Mouse (Mus musculus) left cerebral cortex, adult 2 months (tissue): ENCODE measurements around the gene Nell2. TPM values are rescaled to one million over a fixed set of nuclear protein-coding genes. Genes with fewer than 3 reads are reported as not detected.
A peak's percentile ranks its signal among the peaks of the same experiment; 100 is the strongest.

Source experiments
- DNase-seq, 2 experiments: peaks; one replicate each; pipeline ENCODE4 v3.0.0; 2021 to 2022; ENCODE audit warnings: low spot score in 2 of 2, mixed read lengths in 1 of 2; ENCODE audit errors: extremely low spot score in 1 of 2
- H3K27ac ChIP-seq: fragments of 200-600 bp; 2 replicates; pipeline ENCODE4 v1.8.1; 2022
- H3K4me3 ChIP-seq: fragments of 200-600 bp; 2 replicates; pipeline ENCODE4 v1.8.1; 2022
- CTCF ChIP-seq: fragments of 200-600 bp; IDR thresholded peaks from 2 replicates; pipeline ENCODE4 v1.8.1; 2022; ENCODE audit warnings: antibody characterized with exemption, mild to moderate bottlenecking, moderate library complexity
- intact Hi-C: fragments of 180-260 bp; cut with DNase I; formaldehyde crosslinking; loops from one replicate; pipeline ENCODE4 v1.15.1; 2025
- total RNA-seq, 2 experiments: library from RNA; stranded (reverse); gene quantifications; 2 replicates each; pipeline ENCODE4 v1.2.3; 2021

The Nell2 gene
- total RNA-seq, 2 experiments from 2014 or later = 466 to 500 TPM

DNA sequence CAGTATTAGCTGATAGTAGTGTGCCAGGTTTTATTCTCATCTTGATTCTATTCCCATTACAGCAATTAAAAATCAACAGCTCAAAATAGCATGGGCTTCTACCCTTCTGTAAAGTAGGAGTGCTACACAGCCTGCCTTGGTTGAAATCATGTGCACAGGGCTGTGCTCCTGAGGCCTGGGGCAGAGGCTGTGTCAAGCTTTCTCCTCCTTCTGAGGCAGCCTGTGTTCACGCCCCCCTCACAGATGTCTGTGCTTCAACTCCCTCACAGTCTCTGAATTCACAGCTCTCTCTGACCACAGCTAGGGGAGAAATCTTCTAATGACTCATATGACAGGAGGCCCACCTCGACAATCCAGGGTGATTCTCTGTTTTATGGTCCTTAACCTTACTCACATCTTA lies 197.4 kb downstream of the Nell2 start:
- intact Hi-C loops = no loop called here
- TF ChIP-seq CTCF = no peak
- DNase-seq = no peak
- H3K4me3 ChIP-seq = no peak overlapping the region
- H3K27ac ChIP-seq = peak overlapping the region; percentile 57; the same call in 1 of the 2 replicates

DNA sequence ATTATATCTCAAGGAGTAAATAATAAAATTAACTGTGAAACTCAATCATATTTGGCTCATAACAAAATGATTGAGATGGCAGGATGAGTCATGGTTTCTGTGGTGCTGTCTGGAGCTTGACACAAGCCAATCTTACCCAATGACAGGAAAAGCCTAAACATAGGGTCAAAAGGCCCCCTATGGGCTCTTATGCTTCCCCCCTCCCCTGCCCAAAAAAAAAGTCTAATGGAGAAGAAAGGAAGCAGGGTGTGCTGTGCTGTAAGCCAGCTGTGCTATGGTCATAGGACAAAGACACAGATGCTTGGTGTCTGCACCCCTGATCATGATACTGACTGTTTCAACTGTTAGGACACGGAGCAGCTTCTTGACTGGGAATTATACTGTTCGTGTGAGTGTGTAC lies 205.6 kb downstream of the Nell2 start:
- intact Hi-C loops = no loop called here
- Histone ChIP-seq H3K27ac (no peak overlapping the region), H3K4me3 (no peak overlapping the region)
- TF ChIP-seq CTCF = no peak
- no peak for DNase-seq

DNA sequence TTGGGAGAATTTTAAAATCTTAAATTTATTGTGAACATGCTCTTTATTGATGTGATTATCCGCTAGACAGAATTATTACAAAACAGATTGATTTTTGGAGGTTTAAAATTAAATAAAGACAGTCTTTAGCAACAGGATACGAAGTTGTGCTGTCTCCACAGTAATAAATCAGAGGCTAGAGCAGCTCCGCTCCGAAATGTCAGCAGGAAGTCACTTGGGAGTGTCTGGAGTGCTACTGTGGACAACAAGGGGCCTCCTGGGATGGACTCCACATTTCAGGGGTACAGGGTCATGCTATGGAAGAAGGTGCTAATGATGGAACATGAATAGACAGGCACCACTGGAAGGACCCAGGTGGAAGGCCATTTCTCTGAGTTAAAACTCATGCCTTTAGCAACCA lies 211.7 kb downstream of the Nell2 start:
- intact Hi-C loops = no loop called here
- H3K27ac ChIP-seq = no peak overlapping the region
- DNase-seq = no peak
- no peak for TF ChIP-seq CTCF
- no peak overlapping the region for H3K4me3 ChIP-seq

DNA sequence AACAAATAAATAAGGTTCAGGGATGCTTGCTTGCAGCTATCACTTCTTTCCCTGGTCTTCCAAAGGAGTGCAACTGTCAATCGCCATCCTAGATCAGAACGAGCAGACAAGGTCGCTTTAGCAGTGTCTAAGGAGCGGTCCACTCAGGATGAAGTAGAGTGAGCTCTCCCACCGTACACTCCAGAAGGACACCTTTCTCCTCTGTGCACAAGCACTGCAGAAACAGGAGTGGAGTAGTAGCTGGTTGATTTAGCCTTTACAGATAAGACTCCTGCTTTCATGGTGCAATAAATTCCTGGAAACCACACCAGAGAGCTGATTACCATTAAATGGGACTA lies 213.6 kb downstream of the Nell2 start:
- H3K4me3 ChIP-seq = no peak overlapping the region
- H3K27ac ChIP-seq = no peak overlapping the region
- no peak for DNase-seq
- intact Hi-C loops = no loop called here
- TF ChIP-seq CTCF = no peak

DNA sequence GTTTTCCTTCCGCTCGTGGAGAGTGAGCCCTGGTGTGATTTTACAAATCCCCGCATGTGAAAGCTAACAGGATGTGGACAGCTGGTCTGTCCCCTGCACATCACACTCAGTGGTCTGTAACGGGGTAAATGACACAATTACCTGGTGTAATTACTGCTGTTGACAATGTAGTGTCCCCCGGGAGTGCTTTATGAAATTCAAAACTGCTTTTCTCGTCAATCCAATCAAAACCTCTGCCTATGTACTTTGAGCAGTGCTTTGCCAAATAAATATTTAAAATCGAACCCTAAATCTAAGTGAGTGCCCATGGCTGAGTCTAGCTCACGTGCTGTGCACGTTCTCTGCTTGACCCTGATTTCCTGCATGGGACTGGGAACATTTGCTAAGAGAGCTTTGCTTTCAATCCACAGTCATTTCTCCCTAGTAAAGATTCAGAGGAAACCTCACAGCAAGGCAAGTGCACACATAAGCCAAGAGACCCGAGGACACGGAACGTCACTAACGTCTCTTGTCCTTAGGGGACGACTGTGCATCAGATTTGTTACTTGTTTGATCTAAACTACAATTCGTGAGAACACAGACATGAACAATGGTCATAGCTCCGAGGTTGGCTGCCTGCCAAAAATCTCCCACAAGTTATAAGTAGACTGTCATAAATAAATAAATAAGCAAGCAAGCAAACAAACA lies 214.1 kb downstream of the Nell2 start:
- intact Hi-C loops = no loop called here
- peak overlapping the region; percentile 6; the same call in 1 of the 2 replicates for H3K27ac ChIP-seq
- DNase-seq = no peak
- no peak overlapping the region for H3K4me3 ChIP-seq
- no peak for TF ChIP-seq CTCF

DNA sequence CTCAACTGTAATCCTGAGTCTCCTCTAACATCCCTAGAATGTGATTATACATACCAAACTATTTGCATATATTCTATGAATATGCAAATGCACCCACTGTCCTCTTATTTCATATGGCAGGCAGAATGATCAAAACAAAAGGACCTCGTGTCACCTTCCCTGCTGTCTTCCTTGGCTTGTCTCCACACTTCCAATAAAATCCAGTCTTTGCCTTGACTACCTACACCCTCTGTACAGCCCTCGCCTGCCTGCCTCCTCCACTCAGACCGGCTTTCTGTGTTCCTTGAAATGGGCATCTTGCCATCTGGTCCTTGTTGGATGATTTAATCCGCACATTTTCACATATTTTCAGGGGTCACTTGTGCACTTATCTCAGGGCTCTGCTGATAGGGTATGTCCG lies 215.1 kb downstream of the Nell2 start:
- DNase-seq = no peak
- TF ChIP-seq CTCF = no peak
- intact Hi-C loops = no loop called here
- Histone ChIP-seq H3K27ac (no peak overlapping the region; the same call in 1 of the 2 replicates), H3K4me3 (no peak overlapping the region)

DNA sequence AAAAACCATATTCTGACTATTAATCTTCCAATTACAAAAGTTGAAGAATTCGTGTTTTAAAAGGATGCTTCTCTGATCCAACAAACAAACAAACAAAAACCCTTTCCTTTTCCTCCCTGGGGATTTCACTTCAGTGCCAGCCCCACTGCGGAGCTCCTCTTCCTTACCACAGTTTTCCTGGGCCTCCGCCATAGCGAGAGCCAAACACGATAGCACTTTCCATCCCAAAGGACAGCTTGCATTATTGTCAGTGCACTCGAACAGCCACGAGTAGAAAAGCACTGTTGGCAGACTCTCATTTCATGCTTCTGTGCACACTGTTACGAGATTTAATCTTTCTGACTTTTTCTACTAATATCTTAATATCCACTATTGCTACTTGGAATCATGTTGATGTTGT lies 224.3 kb downstream of the Nell2 start:
- no peak overlapping the region for H3K27ac ChIP-seq
- H3K4me3 ChIP-seq = no peak overlapping the region
- intact Hi-C loops = no loop called here
- no peak for DNase-seq
- no peak for TF ChIP-seq CTCF

DNA sequence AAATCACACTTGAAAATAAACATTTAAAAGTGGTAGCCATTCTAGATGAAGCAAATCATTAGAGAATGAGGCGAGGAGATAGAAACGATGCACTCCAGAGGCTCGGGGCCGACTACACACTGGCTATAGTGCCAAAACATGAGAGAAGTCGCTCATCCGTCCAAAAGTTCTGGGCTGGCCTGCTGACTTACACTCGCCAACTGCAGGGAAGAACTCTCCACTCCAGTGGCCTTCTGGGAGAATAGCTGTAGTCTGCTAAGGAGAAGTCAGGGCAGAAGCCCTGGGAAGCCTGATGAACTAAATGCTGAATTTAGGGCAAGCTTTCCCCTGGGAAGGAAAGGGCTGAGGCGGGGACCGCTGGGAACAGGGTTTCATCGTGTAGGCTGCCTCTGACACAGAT lies 231.8 kb downstream of the Nell2 start:
- intact Hi-C loops = no loop called here
- Histone ChIP-seq H3K27ac (no peak overlapping the region), H3K4me3 (no peak overlapping the region)
- no peak for DNase-seq
- no peak for TF ChIP-seq CTCF

DNA sequence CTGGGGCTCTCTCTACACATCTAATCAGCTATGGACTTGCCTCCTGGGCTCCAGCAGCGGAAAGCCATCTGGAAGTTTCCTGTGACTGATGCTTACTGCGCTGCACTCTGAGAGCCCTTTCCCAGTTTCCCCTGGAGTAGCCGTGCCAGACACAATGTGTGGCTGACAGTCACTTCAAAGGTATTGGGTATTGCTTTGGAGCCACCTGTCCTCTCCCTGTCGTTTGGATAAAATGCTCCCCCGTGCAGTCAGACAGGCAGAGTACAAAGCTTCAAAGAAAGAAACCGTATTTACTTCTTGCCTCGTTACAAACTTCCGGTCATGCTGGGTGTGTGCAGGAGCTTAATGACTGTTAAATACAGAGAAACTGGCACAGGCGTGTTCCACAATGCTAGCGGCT lies 239.3 kb downstream of the Nell2 start:
- no peak overlapping the region for H3K27ac ChIP-seq
- no peak overlapping the region for H3K4me3 ChIP-seq
- intact Hi-C loops = no loop called here
- DNase-seq = peak in 1 of 2 experiments; percentile 8
- no peak for TF ChIP-seq CTCF

DNA sequence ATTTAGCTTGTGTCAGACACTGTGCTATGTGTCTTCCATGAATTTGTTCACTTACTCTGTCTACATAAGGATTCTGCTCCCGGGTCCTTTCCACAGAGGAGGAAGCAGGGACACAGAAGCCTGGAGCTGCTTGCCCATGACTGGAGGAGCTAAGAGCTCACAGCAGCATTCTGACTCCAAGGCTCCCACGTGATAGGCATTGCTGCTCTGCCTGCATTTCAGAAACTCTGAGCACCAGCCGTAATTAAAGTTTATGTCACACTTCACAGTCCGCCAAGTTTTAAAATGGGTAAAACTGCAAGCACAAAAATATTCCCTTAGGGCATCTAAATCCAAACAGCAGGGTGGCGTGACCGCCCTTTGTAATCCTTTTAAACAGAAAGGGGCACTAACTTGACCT lies 243.2 kb downstream of the Nell2 start:
- Histone ChIP-seq H3K4me3 (no peak overlapping the region), H3K27ac (no peak overlapping the region)
- TF ChIP-seq CTCF = no peak
- intact Hi-C loops = no loop called here
- peak in 1 of 2 experiments; percentile 10 for DNase-seq

DNA sequence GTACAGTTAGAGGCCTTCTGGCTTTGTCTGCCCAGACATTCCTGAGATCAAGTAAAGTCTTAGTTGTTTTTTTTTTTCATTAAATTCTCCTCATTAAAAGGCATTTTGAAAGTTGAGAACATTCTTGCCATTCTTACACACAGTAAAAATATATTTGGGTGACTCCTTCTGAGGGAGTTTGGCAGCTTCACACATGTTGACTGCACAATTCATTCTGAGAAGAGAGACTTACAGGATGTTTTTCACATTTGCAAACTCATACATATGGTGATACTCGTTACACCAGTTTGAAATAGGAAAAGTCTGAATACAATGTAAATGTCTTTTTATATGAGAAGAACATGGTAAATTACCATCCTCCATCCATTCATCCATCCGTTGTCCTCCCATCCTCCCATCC lies 247.4 kb downstream of the Nell2 start:
- Histone ChIP-seq H3K4me3 (no peak overlapping the region), H3K27ac (no peak overlapping the region)
- no peak for DNase-seq
- TF ChIP-seq CTCF = no peak
- intact Hi-C loops = no loop called here

DNA sequence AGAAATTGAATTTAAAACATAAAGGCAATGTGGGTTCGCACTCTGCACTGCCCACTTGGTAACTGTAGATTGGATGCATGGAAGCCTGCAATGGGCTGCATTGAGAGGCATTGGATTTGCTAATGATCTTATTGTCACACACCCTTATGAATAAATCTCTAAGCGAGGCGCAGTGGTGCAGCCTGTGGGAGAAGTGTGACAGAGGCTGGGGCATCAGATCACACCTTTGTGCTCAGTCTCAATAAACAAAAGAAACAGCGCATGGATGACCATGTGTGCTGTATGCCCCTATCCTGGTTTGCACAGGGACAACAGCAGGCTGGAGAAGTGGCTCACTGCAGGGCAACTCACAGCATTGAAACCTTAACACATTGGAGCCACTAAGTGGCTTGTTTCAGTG lies 250.4 kb downstream of the Nell2 start:
- H3K27ac ChIP-seq = no peak overlapping the region
- no peak overlapping the region for H3K4me3 ChIP-seq
- no peak for TF ChIP-seq CTCF
- no peak for DNase-seq
- intact Hi-C loops = no loop called here

DNA sequence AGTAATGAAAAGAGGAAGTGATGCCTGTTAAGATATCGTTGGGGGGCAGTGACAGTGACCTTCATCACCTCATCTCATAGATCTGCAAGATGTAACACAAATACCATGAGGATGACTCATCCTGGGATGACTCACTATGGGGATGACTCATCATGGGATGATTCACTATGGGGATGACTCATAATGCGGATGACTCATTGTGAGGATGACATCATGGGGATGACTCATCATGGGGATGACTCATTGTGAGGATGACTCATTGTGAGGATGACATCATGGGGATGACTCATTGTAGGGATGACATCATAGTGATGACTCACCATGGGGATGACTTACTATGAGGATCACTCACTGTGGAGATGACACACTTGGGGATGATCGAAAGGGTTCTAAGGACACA lies 251.8 kb downstream of the Nell2 start:
- no peak for TF ChIP-seq CTCF
- H3K27ac ChIP-seq = no peak overlapping the region
- no peak for DNase-seq
- intact Hi-C loops = no loop called here
- H3K4me3 ChIP-seq = no peak overlapping the region

DNA sequence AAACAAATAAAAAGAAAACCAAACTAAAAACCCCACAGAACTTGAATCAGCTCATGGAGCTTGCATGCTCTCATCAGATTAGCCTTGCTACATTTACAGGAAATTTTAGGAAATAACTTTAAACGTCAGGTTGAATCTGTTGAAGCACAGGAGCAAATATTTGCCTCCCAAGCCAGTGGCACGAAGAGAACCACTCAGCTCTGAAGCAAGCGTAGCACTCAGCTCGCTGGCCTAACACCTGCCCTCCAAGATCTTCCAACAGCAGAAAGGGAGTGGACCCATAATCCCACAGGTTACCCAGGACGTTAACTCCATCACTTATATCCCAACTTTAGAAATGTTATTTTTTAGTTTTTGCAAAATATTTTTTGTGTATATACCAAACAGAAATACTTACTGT lies 252.8 kb downstream of the Nell2 start:
- intact Hi-C loops = no loop called here
- no peak for TF ChIP-seq CTCF
- Histone ChIP-seq H3K4me3 (no peak overlapping the region), H3K27ac (no peak overlapping the region)
- DNase-seq = no peak
